Mouse (Mus musculus) olfactory bulb, adult 2 months (tissue): Measurements from ENCODE around the gene Hmga1b. TPM values are rescaled to one million over a fixed set of nuclear protein-coding genes. Genes with fewer than 3 reads are reported as not detected.
"Not testable (repeated sequence)": the region's sequence is repeated elsewhere in the genome, so short reads cannot be mapped to it uniquely, and the experiment has no call there.

Experiments used
- H3K27ac ChIP-seq: fragments of 200-500 bp; 2 replicates; pipeline ENCODE4 v1.5.1; 2012; ENCODE audit warnings: low read depth, low read length; ENCODE audit not compliant: insufficient read depth
- H3K4me1 ChIP-seq: fragments of 200-500 bp; 2 replicates; pipeline ENCODE4 v1.6.1; 2012; ENCODE audit warnings: low read length; ENCODE audit not compliant: control insufficient read depth, insufficient read depth
- H3K4me3 ChIP-seq: fragments of 200-500 bp; 2 replicates; pipeline ENCODE4 v1.5.1; 2012; ENCODE audit warnings: mild to moderate bottlenecking, low read depth, low read length, moderate library complexity; ENCODE audit not compliant: insufficient read depth
- CTCF ChIP-seq: fragments of 200-500 bp; IDR thresholded peaks from 2 replicates; pipeline ENCODE4 v1.5.1; 2012; ENCODE audit warnings: low read depth, mild to moderate bottlenecking, low read length, moderate library complexity; ENCODE audit not compliant: insufficient read depth
- POLR2A ChIP-seq: fragments of 200-500 bp; IDR thresholded peaks from 2 replicates; pipeline ENCODE4 v1.6.1; 2012; ENCODE audit warnings: mild to moderate bottlenecking, low read depth, low read length, moderate library complexity; ENCODE audit not compliant: insufficient read depth
- WGBS: fragments of 180-500 bp; shearing (Covaris S2); methylation state at CpG from one replicate; pipeline ENCODE4 v1.1.7; 2018; 5-methylcytosine and 5-hydroxymethylcytosine counted together
- polyA plus RNA-seq: library from polyadenylated mRNA; stranded (reverse); fragments of >200 nt; gene quantifications from 2 replicates; pipeline ENCODE4 v1.2.4, GENCODE M21; 2012; ENCODE audit warnings: low replicate concordance; ENCODE audit not compliant: missing spikeins, insufficient read depth, insufficient read length

The Hmga1b gene
- not detected in 2 replicates for polyA plus RNA-seq

DNA sequence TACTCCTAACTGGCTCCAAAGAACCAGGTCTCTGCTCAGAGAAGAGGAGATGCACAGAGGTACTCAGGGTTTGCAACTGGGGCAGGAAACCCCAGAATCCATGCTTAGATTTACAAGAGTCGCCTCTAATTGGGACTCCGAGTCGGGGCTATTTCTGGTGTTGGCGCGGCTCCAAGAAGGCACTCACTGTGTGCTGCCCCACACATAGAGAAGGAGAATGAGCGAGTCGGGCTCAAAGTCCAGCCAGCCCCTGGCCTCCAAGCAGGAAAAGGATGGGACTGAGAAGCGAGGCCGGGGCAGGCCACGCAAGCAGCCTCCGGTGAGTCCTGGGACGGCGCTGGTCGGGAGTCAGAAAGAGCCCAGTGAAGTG is at the start of gene Hmga1b:
Gene Hmga1b (plus strand): TSS at position 123 of the 370 bp plus-strand sequence.
- H3K4me3 ChIP-seq, H3K27ac ChIP-seq, H3K4me1 ChIP-seq: not testable (repeated sequence)
- 14% methylated on average over 14 of the region's 14 CpGs for WGBS

GRCm38 (mm10) chr11:120713580-120714518 is 48.7 kb upstream of the Hmga1b start, which contains the start of the genes Cenpx and Lrrc45:
TSS of gene Cenpx (minus strand) at chr11:120713738.
TSS of gene Lrrc45 (plus strand) at chr11:120713925.
- TF ChIP-seq CTCF = no peak
- TF ChIP-seq POLR2A = peak; percentile 32; the same call in 1 of the 2 replicates
- H3K27ac ChIP-seq = no peak within 1 kb of the TSS
- peak within 1 kb of the TSS; percentile 74 for H3K4me3 ChIP-seq
- under 1% methylated on average over 53 of the region's 53 CpGs for WGBS
- peaks cover 23% of the 10 kb centered on the region for H3K4me1 ChIP-seq

DNA sequence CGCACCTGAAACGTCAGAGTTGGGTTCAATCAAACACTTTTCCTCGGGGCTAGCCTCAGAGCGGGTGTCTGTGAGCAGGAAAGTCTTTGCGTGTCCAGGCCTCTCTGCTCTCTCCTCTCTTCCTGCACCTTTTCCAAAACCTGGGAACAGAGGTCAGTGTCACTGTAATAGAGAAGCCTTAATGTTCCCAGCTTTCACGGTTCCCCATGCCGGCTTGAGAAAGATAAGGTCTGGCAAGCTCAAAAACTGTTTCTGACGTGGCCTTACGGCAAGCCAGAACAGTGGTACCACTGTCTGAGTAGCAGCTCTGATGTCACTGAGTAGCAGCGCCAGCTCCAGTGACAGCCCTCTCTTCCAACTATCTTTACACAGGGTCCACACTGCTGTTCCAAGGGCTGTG is 48.0 kb upstream of the Hmga1b start:
- Histone ChIP-seq H3K27ac (no peak overlapping the region), H3K4me1 (peaks cover 23% of the 10 kb centered on the region), H3K4me3 (peak overlapping the region; percentile 74)
- WGBS = 53% methylated on average over 10 of the region's 10 CpGs
- TF ChIP-seq POLR2A = no peak
- no peak for TF ChIP-seq CTCF

GRCm38 (mm10) chr11:120715131-120715530 is 47.5 kb upstream of the Hmga1b start:
- TF ChIP-seq CTCF = no peak
- Histone ChIP-seq H3K4me1 (peaks cover 23% of the 10 kb centered on the region), H3K4me3 (no peak overlapping the region), H3K27ac (no peak overlapping the region)
- 86% methylated on average over 9 of the region's 9 CpGs for WGBS

DNA sequence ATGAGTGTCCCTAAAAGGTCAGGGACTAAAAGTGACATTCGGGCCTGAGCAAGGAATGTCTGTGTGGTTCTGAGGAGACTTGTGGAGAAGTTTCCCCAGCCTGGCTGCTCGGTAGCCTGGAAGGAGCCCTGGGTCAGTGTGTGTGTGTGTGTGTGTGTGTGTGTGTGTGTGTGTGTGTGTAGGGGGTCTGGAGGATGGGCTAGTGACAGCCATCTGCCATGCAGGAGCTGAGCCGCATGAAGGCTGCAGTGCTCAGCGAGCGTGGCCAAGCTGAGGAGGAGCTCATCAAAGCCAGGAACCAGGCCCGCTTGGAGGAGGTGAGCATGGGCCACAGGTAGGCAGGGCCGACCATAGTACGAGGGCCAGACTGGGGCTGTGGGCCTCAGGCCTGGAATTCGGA is 43.4 kb upstream of the Hmga1b start:
- Histone ChIP-seq H3K4me3 (no peak overlapping the region), H3K4me1 (peaks cover 26% of the 10 kb centered on the region), H3K27ac (no peak overlapping the region)
- 95% methylated on average over 9 of the region's 9 CpGs for WGBS
- TF ChIP-seq CTCF (no peak), POLR2A (no peak)

- 89% methylated on average over 13 of the region's 13 CpGs for WGBS
- Histone ChIP-seq H3K4me3 (no peak overlapping the region), H3K27ac (no peak overlapping the region), H3K4me1 (peaks cover 19% of the 10 kb centered on the region)
- TF ChIP-seq POLR2A (no peak), CTCF (no peak)
These were observed 42.7 kb upstream of the Hmga1b start for GRCm38 (mm10) chr11:120719841-120720376.

DNA sequence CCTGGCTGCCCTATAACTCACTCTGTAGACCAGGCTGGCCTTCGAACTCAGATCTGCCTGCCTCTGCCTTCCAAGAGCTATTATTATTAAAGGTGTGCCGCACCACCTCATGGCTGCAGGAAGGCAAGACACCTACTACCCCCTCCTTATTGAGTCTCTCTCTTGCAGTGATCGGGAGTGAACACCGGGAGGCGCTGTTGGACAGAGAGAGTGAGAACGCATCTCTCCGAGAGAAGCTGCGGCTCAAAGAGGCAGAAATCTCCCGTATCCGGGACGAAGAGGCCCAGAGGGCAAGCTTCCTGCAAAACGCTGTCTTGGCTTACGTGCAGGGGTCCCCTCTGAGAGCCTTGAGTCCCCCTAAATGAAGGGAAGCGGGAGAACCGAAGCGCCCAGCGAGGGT is 42.1 kb upstream of the Hmga1b start:
- TF ChIP-seq CTCF (peak; percentile 66; the same call in 1 of the 2 replicates), POLR2A (no peak)
- 9% methylated on average over 17 of the region's 17 CpGs for WGBS
- Histone ChIP-seq H3K4me3 (peak overlapping the region; percentile 66), H3K27ac (no peak overlapping the region), H3K4me1 (peaks cover 18% of the 10 kb centered on the region)

DNA sequence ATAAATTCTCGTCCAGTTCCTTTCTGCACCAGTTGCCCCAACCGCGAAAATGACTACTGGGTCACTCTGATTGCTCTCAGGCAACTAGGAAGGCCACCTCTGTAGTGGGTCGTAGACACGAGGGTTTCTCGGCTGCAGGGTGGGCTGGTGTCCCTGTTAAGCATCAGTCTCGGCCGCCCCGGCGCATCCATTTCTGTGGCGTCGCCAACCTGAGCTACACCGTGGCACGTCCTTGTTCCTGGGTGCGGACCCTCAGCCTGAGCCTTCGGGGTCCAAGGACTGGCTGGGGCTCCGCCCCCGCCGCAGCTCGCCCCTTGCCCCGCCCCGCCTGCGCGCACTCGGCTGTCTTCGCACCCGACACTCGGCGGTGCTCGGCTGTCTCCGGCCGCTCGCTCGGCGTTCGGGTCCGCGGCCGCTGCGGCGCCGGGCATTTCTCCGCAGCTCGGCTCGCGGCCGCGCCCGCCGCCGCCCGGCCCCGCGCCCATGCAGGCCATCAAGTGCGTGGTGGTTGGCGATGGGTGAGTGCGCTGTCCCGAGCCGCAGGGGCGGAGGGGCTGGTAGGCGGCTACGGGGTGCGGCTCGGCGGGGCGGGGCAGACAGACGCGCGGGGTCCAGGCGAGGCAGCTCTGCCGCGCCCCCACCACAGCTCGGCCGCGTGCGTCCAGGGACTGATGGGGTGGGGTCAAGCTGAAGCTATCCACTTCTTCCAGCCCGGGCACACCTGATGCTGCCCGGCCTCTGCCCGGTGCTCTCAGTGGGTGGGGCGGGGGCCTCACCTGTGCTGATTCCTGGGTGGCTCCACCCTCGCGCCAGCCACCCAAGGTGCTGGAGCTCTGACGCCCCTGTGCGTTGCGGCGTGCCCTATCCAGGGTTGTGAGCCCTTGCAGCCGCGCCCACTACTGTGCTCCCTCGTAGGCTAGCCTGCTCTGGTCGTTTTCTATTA is 41.2 kb upstream of the Hmga1b start, which contains the start of gene Rac3:
Gene Rac3 (plus strand): TSS at position 347 of the 943 bp plus-strand sequence.
- H3K4me1 ChIP-seq = peaks cover 21% of the 10 kb centered on the region
- H3K4me3 ChIP-seq = peak within 1 kb of the TSS; percentile 66
- WGBS = under 1% methylated on average over 90 of the region's 90 CpGs
- TF ChIP-seq CTCF = no peak
- TF ChIP-seq POLR2A = 0 out of 2 replicates have a peak, but pooled peaks have one; percentile 23
- H3K27ac ChIP-seq = no peak within 1 kb of the TSS
